Mouse (Mus musculus) CH12.LX (cell line): ENCODE results near the gene Lce3a.

Source experiments
- BHLHE40 ChIP-seq: IDR thresholded peaks from 2 replicates; pipeline ENCODE4 v1.6.1; 2011; ENCODE audit warnings: mild to moderate bottlenecking, low read depth, low read length, improper control_type of control experiment
- EP300 ChIP-seq: IDR thresholded peaks from 2 replicates; pipeline ENCODE4 v1.6.1; 2011; ENCODE audit warnings: low read length, improper control_type of control experiment
- ETS1 ChIP-seq: conservative IDR thresholded peaks from 2 replicates; pipeline ENCODE4 v1.6.1; 2012; ENCODE audit warnings: low read depth, mild to moderate bottlenecking, inconsistent platforms, low read length, improper control_type of control experiment, moderate library complexity
- IRF4 ChIP-seq: IDR thresholded peaks from 2 replicates; pipeline ENCODE4 v1.6.1; 2014; ENCODE audit warnings: low read depth, mild to moderate bottlenecking, inconsistent platforms, low read length, improper control_type of control experiment
- MYC ChIP-seq: IDR thresholded peaks from 2 replicates; pipeline ENCODE4 v1.6.1; 2011; ENCODE audit warnings: low read depth, mild to moderate bottlenecking, improper control_type of control experiment, low read length
- NRF1 ChIP-seq: IDR thresholded peaks from 2 replicates; pipeline ENCODE4 v1.6.1; 2014; ENCODE audit warnings: low read depth, mild to moderate bottlenecking, inconsistent platforms, low read length, improper control_type of control experiment, moderate library complexity
- POLR2A ChIP-seq: IDR thresholded peaks from 2 replicates; pipeline ENCODE4 v1.6.1; 2011; ENCODE audit warnings: low read depth, mild to moderate bottlenecking, improper control_type of control experiment, low read length
- POLR2AphosphoS2 ChIP-seq: IDR thresholded peaks from 2 replicates; pipeline ENCODE4 v1.6.1; 2011; ENCODE audit warnings: low read depth, low read length, improper control_type of control experiment
- UBTF ChIP-seq: IDR thresholded peaks from 2 replicates; pipeline ENCODE4 v1.6.1; 2012; ENCODE audit warnings: low read depth, mild to moderate bottlenecking, inconsistent platforms, low read length, improper control_type of control experiment, moderate library complexity
- USF1 ChIP-seq: IDR thresholded peaks from 2 replicates; pipeline ENCODE4 v1.6.1; 2014; ENCODE audit warnings: low read depth, mild to moderate bottlenecking, inconsistent platforms, low read length, improper control_type of control experiment

DNA sequence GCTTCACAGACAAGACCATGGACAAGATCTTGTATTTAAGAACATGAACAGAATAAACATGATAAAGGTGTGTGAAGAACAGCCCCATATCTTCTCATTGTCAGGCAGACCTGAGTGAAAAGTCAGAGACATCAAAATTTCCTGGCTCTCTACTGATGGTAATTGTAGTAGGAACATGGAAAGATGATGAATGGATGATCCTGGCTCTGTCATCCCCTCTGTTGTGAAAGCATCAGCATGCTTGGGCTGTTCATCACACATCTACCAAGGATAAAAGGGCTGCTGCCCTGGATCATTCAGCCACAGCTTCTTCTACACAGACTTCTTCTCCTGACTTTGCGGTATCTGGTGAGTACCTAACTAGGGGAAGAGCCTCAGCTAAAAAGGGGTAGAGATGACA is 31.1 kb upstream of the Lce3a start, which contains the start of gene Lce3d:
- TF ChIP-seq POLR2AphosphoS2 (no peak), BHLHE40 (no peak), MYC (no peak), USF1 (no peak), ETS1 (no peak), UBTF (no peak), NRF1 (no peak), POLR2A (no peak), IRF4 (no peak), EP300 (no peak)
